Mouse (Mus musculus) kidney, adult 2 months (tissue): ENCODE measurements around the gene Hist1h2ac.

ENCODE experiments used
- CTCF ChIP-seq: fragments of 200-500 bp; conservative IDR thresholded peaks from 2 replicates; pipeline ENCODE4 v1.5.1; 2011; ENCODE audit warnings: low read depth, mild to moderate bottlenecking, control low read depth, low read length, moderate library complexity, mixed read lengths; ENCODE audit not compliant: insufficient read depth, insufficient read length
- POLR2A ChIP-seq: fragments of 200-500 bp; IDR thresholded peaks from one replicate; pipeline ENCODE4 v1.6.1; 2011; ENCODE audit warnings: low read depth, low read length, control low read depth

GRCm38 (mm10) chr13:23687907-23688306, 4.2 kb upstream of the Hist1h2ac start:
- TF ChIP-seq CTCF, result no peak
- TF ChIP-seq POLR2A, result no peak
